Mouse (Mus musculus) hindbrain, embryonic 12.5 days (tissue): Measurements from ENCODE around the gene Rnaseh2a. TPM values are rescaled to one million over a fixed set of nuclear protein-coding genes. Genes with fewer than 3 reads are reported as not detected.

ENCODE experiments used
- ATAC-seq: fragments of 200-750 bp; cut with Nextera tagmentation; 2 replicates; pipeline ENCODE4 v1.8.0; 2017; ENCODE audit warnings: moderate TSS enrichment; ENCODE audit not compliant: low FRiP score
- H3K27ac ChIP-seq: fragments of 300-500 bp; sonication (generic); 2 replicates; pipeline ENCODE4 v1.5.1; 2016; ENCODE audit warnings: mild to moderate bottlenecking
- H3K27me3 ChIP-seq: fragments of 300-500 bp; sonication (generic); 2 replicates; pipeline ENCODE4 v1.6.1; 2016; ENCODE audit warnings: mild to moderate bottlenecking
- H3K36me3 ChIP-seq: fragments of 300-500 bp; sonication (generic); 2 replicates; pipeline ENCODE4 v1.6.1; 2016; ENCODE audit warnings: mild to moderate bottlenecking
- H3K4me1 ChIP-seq: fragments of 300-500 bp; sonication (generic); 2 replicates; pipeline ENCODE4 v1.6.1; 2016
- H3K4me2 ChIP-seq: fragments of 300-500 bp; sonication (generic); replicated peaks from 2 replicates; pipeline ENCODE4 v1.6.1; 2016; ENCODE audit warnings: mild to moderate bottlenecking
- H3K4me3 ChIP-seq: fragments of 300-500 bp; sonication (generic); 2 replicates; pipeline ENCODE4 v1.5.1; 2016; ENCODE audit warnings: mild to moderate bottlenecking
- H3K9ac ChIP-seq: fragments of 300-500 bp; sonication (generic); 2 replicates; pipeline ENCODE4 v1.6.1; 2016; ENCODE audit warnings: mild to moderate bottlenecking, moderate library complexity
- H3K9me3 ChIP-seq: fragments of 300-500 bp; sonication (generic); replicated peaks from 2 replicates; pipeline ENCODE4 v1.6.1; 2016; ENCODE audit warnings: mild to moderate bottlenecking
- WGBS: fragments of 180-500 bp; shearing (Covaris S2); methylation state at CpG from one replicate; pipeline ENCODE4 v1.1.7; 2016; 5-methylcytosine and 5-hydroxymethylcytosine counted together
- polyA plus RNA-seq: library from polyadenylated mRNA; unstranded; fragments of >200 nt; fragmentation: Nextera tagmentation; extraction: Ambion mirVana; gene quantifications from 2 replicates; pipeline ENCODE4 v1.2.1, GENCODE M21; 2016

Gene Rnaseh2a
- polyA plus RNA-seq, 1 experiment from 2014 or later, result 77.9 TPM

GRCm38 (mm10) chr8:84952612-84953255, 16.8 kb downstream of the Rnaseh2a start:
- Histone ChIP-seq H3K9ac (no peak overlapping the region), H3K4me1 (no peaks in the 10 kb centered on the region), H3K27me3 (peaks cover 47% of the 10 kb centered on the region), H3K36me3 (0 out of 2 replicates have a peak, but pooled peaks cover 5% of the 10 kb centered on the region), H3K4me2 (no peak overlapping the region), H3K4me3 (no peak overlapping the region), H3K9me3 (no peaks in the 10 kb centered on the region), H3K27ac (no peak overlapping the region)
- no peak for ATAC-seq
- 6% methylated on average over 18 of the region's 18 CpGs for WGBS

GRCm38 (mm10) chr8:84949753-84950152, 19.8 kb downstream of the Rnaseh2a start:
- Histone ChIP-seq H3K27ac (no peak overlapping the region), H3K9ac (no peak overlapping the region), H3K4me1 (peaks cover 21% of the 10 kb centered on the region), H3K27me3 (peaks cover 74% of the 10 kb centered on the region), H3K36me3 (no peaks in the 10 kb centered on the region), H3K4me3 (no peak overlapping the region), H3K9me3 (no peaks in the 10 kb centered on the region), H3K4me2 (no peak overlapping the region)
- no peak for ATAC-seq
- 21% methylated on average over 12 of the region's 12 CpGs for WGBS

DNA sequence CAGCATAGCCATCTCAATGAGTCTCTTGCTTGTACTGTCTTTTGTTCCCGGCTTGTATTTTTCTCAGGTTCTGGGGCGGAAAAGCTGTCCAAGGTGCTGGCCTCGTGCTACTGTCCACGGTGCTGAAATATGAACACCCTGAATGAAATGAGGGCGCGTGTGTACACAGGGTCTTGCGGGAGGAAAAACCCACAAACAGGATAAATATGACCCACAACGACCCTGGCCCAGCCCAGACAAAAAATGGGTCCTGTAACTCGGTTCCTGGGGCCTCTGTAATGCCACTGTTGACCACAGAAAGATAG, 22.4 kb downstream of the Rnaseh2a start:
- Histone ChIP-seq H3K27ac (no peak overlapping the region), H3K27me3 (peaks cover 86% of the 10 kb centered on the region), H3K4me1 (peaks cover 27% of the 10 kb centered on the region), H3K4me2 (no peak overlapping the region), H3K36me3 (no peaks in the 10 kb centered on the region), H3K4me3 (no peak overlapping the region), H3K9me3 (no peaks in the 10 kb centered on the region), H3K9ac (no peak overlapping the region)
- no peak for ATAC-seq
- WGBS, result 11% methylated on average over 9 of the region's 9 CpGs

DNA sequence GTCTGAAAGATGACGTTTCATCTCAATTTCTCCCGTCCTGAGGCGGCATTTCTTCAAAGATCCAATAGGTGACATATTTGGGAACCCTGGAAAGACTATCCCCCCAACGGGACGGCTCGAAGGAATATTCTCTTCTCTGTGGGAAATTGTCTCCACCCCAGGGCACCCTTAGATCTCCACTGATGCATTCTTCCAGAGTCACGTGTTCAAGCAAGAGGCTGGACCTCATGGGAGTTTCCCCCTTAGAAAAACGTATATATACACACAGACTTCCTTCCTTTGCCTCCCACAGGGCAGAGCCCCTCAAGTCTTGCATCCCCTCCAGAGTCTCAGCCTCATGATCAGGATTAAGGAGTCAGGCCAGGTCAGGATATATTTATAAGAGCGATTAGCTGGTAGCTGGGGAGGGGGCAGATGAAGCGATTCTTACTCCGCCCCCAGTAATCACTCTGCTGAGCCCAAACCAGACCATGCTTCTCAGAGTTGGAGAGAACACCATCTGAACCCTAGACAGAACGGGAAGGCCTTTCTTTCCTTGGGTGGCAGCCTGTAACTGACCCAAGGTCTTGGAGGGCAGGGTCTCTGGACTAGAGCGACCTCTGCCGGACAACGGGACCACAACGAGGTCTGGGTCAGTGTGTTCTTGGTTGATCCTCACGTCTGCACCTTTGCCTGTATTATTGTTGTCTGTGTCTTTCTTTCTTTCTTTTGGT, 22.9 kb downstream of the Rnaseh2a start, which contains the start of gene Rtbdn:
TSS of gene Rtbdn (plus strand) at position 464 of the 713 bp plus-strand sequence.
- H3K4me2 ChIP-seq, result peak within 1 kb of the TSS; percentile 67
- H3K9me3 ChIP-seq, result no peaks in the 10 kb centered on the region
- WGBS, result 5% methylated on average over 17 of the region's 17 CpGs
- 0 out of 2 replicates have a peak, but pooled peaks have one; percentile 9 for ATAC-seq
- H3K4me1 ChIP-seq, result peaks cover 27% of the 10 kb centered on the region
- peak within 1 kb of the TSS; percentile 64 for H3K9ac ChIP-seq
- H3K36me3 ChIP-seq, result no peaks in the 10 kb centered on the region
- H3K27me3 ChIP-seq, result peaks cover 81% of the 10 kb centered on the region
- peak within 1 kb of the TSS; percentile 37; the same call in 1 of the 2 replicates for H3K27ac ChIP-seq
- H3K4me3 ChIP-seq, result peak within 1 kb of the TSS; percentile 51

- peaks cover 27% of the 10 kb centered on the region for H3K4me1 ChIP-seq
- peak overlapping the region; percentile 67 for H3K4me2 ChIP-seq
- ATAC-seq, result peak; percentile 67
- H3K4me3 ChIP-seq, result peak overlapping the region; percentile 51
- no peaks in the 10 kb centered on the region for H3K36me3 ChIP-seq
- peak overlapping the region; percentile 64 for H3K9ac ChIP-seq
- WGBS, result under 1% methylated on average over 49 of the region's 67 CpGs
- H3K27me3 ChIP-seq, result peaks cover 78% of the 10 kb centered on the region
- peak overlapping the region; percentile 37; the same call in 1 of the 2 replicates for H3K27ac ChIP-seq
- H3K9me3 ChIP-seq, result no peaks in the 10 kb centered on the region
Observed at GRCm38 (mm10) chr8:84945633-84946527, 23.7 kb downstream of the Rnaseh2a start.

DNA sequence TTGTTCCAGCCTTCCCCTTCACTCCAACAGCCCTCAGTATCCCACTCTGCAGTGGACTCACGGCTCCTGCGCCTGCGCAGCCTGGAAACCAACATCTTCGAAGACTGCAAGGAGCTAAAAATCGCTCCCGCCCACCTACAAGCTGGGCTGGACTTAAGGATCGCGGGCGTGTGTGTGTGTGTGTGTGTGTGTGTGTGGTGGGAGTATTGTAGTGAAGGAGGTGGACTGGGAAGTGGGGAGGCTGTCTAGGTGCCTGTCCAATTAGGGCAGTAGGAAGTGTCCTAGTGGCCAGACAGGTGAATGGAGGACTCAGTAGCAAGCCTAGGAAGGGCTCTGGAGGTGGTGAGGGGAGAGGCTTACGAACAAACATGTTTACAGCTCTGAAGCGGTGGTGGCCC, 24.3 kb downstream of the Rnaseh2a start:
- Histone ChIP-seq H3K27me3 (peaks cover 78% of the 10 kb centered on the region), H3K27ac (peak overlapping the region; percentile 37; the same call in 1 of the 2 replicates), H3K4me1 (peaks cover 27% of the 10 kb centered on the region), H3K4me2 (peak overlapping the region; percentile 67), H3K9ac (peak overlapping the region; percentile 64; the same call in 1 of the 2 replicates), H3K4me3 (peak overlapping the region; percentile 51), H3K9me3 (no peaks in the 10 kb centered on the region), H3K36me3 (no peaks in the 10 kb centered on the region)
- 5% methylated on average over 11 of the region's 11 CpGs for WGBS
- peak; percentile 49 for ATAC-seq

DNA sequence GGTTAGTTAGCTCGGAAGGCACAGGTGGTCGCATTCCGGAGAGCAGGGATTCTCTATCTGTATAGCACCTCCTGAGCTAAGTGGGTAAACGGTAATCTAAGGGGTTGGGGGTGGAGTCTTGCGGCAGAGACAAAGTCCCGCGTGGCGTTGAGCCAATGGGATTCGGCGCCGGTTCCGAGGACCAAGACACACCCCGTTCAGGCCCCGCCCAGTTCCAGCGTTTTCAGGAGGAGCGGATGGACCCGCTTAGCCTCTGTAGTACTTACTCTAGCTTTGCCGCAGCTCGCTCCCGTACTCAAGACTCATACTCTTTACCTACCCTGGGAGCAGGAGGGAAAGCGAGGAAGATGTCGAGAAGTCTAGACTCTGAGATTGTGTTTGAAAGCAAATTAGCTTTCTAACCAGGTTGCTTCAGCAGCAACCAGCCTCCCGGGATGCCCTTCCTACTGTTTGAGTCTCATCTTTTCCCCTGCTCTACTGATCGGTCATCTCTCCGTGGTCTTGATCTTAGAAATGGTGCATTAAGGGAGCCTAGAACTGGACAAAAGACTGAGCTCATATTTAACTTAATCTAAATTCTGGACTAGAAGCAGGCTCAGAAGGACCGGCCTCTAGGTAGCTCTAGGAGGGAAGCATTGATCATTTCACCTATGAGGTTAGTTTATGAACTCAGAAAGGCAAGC, 24.9 kb downstream of the Rnaseh2a start:
- Histone ChIP-seq H3K4me1 (peaks cover 27% of the 10 kb centered on the region), H3K9ac (no peak overlapping the region), H3K4me2 (peak overlapping the region; percentile 67), H3K36me3 (no peaks in the 10 kb centered on the region), H3K27ac (no peak overlapping the region), H3K9me3 (no peaks in the 10 kb centered on the region), H3K27me3 (peaks cover 73% of the 10 kb centered on the region), H3K4me3 (peak overlapping the region; percentile 51)
- 4% methylated on average over 26 of the region's 26 CpGs for WGBS
- ATAC-seq, result peak; percentile 45; the same call in 1 of the 2 replicates

DNA sequence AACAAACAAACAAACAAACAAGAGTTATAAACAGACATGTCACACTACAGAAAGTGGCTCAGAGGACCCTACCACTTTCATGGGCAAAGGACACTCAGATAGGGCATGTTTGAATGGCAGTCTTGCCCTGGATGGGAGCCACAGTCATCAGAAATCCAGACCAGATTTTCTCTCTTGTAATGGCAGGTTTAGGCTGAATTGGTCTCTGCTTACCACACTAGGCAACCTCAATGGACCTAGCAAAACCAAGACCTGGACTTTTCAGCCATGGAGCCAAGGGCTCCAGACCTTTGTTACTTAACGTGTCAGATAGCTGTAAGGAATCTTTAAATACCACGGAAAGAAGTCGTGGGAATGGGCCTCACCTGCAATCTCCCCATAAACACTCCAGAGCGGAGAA, 25.9 kb downstream of the Rnaseh2a start:
- no peak overlapping the region for H3K27ac ChIP-seq
- H3K4me1 ChIP-seq, result peaks cover 27% of the 10 kb centered on the region
- H3K4me2 ChIP-seq, result no peak overlapping the region
- H3K36me3 ChIP-seq, result no peaks in the 10 kb centered on the region
- no peak for ATAC-seq
- H3K27me3 ChIP-seq, result peaks cover 68% of the 10 kb centered on the region
- H3K9me3 ChIP-seq, result no peaks in the 10 kb centered on the region
- no peak overlapping the region for H3K4me3 ChIP-seq
- 24% methylated on average over 4 of the region's 4 CpGs for WGBS
- no peak overlapping the region for H3K9ac ChIP-seq

- Histone ChIP-seq H3K9ac (peak overlapping the region; percentile 89; the same call in 1 of the 2 replicates), H3K36me3 (no peaks in the 10 kb centered on the region), H3K4me1 (peaks cover 31% of the 10 kb centered on the region), H3K27ac (peak overlapping the region; percentile 96; the same call in 1 of the 2 replicates), H3K9me3 (no peaks in the 10 kb centered on the region), H3K27me3 (peaks cover 58% of the 10 kb centered on the region), H3K4me2 (peak overlapping the region; percentile 65), H3K4me3 (peak overlapping the region; percentile 70)
- WGBS, result 66% methylated on average over 13 of the region's 13 CpGs
- ATAC-seq, result no peak
Observed at GRCm38 (mm10) chr8:84937620-84938485, 31.7 kb downstream of the Rnaseh2a start.

DNA sequence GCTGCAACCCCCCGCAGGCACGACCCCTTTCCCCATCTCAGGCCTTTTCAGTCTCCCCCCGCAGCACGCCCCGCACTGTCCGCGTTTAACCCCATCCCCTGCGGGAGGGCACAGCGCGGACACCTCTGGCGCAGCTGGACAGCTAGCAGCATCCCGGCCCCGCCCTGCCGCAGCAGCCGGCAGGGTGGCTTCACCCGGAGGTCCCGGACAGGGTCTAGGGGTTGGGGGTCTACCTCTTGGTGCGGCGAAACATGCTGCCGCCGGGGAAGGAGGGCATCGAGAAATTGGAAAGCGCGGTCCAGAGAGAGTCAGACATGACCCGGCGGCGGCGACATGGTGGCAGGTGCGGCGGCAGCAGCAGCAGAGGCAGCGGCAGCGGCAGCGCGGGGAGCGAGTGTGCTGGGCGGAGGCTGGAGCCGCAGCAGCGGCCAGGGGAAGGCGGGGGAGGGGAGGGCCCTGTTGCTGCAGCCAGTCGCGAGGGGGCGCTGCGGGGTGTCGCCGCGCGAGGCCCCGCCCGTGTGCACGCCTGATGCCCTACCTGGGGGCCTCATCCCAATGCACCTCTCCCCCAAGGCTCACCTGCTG, 32.5 kb downstream of the Rnaseh2a start, which contains the start of gene Mast1:
TSS of gene Mast1 (minus strand) at position 398 of the 585 bp plus-strand sequence.
- Histone ChIP-seq H3K27ac (peak within 1 kb of the TSS; percentile 96), H3K4me1 (peaks cover 31% of the 10 kb centered on the region), H3K27me3 (peaks cover 62% of the 10 kb centered on the region), H3K36me3 (peaks cover 2% of the 10 kb centered on the region; the same call in 1 of the 2 replicates), H3K9ac (peak within 1 kb of the TSS; percentile 89), H3K9me3 (no peaks in the 10 kb centered on the region), H3K4me2 (peak within 1 kb of the TSS; percentile 65), H3K4me3 (peak within 1 kb of the TSS; percentile 70)
- WGBS, result under 1% methylated on average over 49 of the region's 50 CpGs
- peak; percentile 72 for ATAC-seq
